Mouse (Mus musculus): ENCODE results near the gene Emb. TPM values are rescaled to one million over a fixed set of nuclear protein-coding genes. Genes with fewer than 3 reads are reported as not detected.

The Emb gene
- polyA plus RNA-seq, 1 experiment from 2014 or later, result 2.8 TPM

DNA sequence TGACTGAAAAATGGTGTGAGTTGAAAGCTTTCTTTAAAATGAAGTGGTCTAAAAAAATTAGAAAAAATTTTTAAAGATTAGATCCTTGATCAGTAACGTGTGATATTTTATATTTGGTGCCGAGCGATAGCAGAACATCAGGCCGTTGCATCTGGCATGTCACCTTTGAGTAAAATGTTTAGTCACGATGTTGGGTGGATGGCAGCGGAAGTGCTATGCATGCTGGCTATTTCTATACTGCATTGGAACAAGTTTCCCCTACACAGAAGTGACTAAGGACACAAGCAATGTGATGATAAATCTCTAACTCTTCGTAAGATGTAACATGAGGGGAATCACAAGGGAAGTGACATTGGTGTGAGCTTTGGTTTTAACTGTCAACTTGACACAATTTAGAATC, 3.7 kb upstream of the Emb start:
- Histone ChIP-seq H3K27me3 (replicated peaks; ENCODE audit: control insufficient read depth, insufficient read depth, low read length) (no peaks in the 10 kb centered on the region), H3K4me1 (replicated peaks; ENCODE audit: control insufficient read depth, insufficient read depth, low read length) (no peaks in the 10 kb centered on the region), H3K4me3 (ENCODE audit: low read depth, low read length) (no peak overlapping the region), H3K9me3 (ENCODE audit: control insufficient read depth) (no peaks in the 10 kb centered on the region), H3K4me2 (replicated peaks; ENCODE audit: low read depth) (no peak overlapping the region), H3K36me3 (ENCODE audit: control insufficient read depth, insufficient read depth) (no peaks in the 10 kb centered on the region), H3K9ac (ENCODE audit: low read depth, low read length) (no peak overlapping the region), H3K27ac (ENCODE audit: low read depth, low read length) (no peak overlapping the region)
- WGBS, result 88% methylated on average over 7 of the region's 7 CpGs
- TF ChIP-seq CTCF (IDR thresholded peaks at IDR 0.05; ENCODE audit: low read depth), result no peak
- ATAC-seq, result no peak

DNA sequence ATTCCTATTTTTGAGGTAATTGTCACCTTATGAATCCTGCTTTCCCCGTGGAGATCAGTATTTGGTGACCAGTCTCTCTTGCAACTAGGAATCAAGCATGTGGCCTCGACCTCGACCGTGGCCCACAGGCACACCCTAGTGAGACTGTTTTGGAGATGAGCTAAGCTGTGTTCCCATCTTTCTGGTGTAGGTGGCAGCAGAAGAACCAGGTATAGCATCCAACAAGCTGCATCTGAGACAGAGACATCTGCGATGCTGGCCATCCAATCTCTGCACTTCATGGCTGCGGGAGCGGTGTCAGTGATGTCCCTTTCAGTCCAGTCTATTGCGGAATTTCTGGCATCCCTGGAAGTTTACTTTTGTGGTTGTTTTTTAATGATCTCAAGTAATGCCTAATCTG, 2.3 kb upstream of the Emb start:
- no peak for TF ChIP-seq CTCF (IDR thresholded peaks at IDR 0.05; ENCODE audit: low read depth)
- no peak for ATAC-seq
- H3K4me3 ChIP-seq (ENCODE audit: low read depth, low read length), result no peak overlapping the region
- H3K27me3 ChIP-seq (replicated peaks; ENCODE audit: control insufficient read depth, insufficient read depth, low read length), result no peaks in the 10 kb centered on the region
- H3K4me1 ChIP-seq (replicated peaks; ENCODE audit: control insufficient read depth, insufficient read depth, low read length), result no peaks in the 10 kb centered on the region
- no peak overlapping the region for H3K4me2 ChIP-seq (replicated peaks; ENCODE audit: low read depth)
- no peak overlapping the region for H3K27ac ChIP-seq (ENCODE audit: low read depth, low read length)
- H3K36me3 ChIP-seq (ENCODE audit: control insufficient read depth, insufficient read depth), result no peaks in the 10 kb centered on the region
- no peak overlapping the region for H3K9ac ChIP-seq (ENCODE audit: low read depth, low read length)
- WGBS, result 86% methylated on average over 8 of the region's 8 CpGs
- H3K9me3 ChIP-seq (ENCODE audit: control insufficient read depth), result no peaks in the 10 kb centered on the region

DNA sequence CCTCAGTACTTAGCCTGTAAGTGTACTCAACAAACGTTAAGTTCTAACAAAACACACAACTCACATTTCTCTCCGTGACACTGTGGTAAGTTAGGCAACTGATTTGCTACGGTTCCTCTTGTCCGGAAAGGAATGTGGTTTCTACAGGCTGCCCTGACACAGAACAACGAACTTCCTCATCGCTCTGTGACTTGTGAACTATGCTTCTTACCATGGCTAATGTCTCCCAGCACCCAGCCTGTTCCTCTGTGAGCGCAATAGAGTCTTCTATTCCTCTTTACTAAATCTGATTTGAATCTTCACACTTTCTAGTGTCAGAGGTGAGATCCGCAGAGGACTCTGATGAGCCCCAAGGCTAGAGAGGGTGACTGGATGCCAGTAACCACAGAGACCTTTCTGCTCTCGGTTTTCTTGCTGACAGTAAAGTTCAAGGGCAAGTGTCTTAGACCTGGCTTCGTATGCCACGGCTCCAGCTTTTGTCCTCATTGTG, 3.1 kb downstream of the Emb start:
- WGBS, result 47% methylated on average over 11 of the region's 11 CpGs
- H3K27me3 ChIP-seq (replicated peaks; ENCODE audit: control insufficient read depth, insufficient read depth, low read length), result no peaks in the 10 kb centered on the region
- H3K9ac ChIP-seq (ENCODE audit: low read depth, low read length), result no peak overlapping the region
- no peaks in the 10 kb centered on the region for H3K9me3 ChIP-seq (ENCODE audit: control insufficient read depth)
- no peak overlapping the region for H3K27ac ChIP-seq (ENCODE audit: low read depth, low read length)
- H3K36me3 ChIP-seq (ENCODE audit: control insufficient read depth, insufficient read depth), result no peaks in the 10 kb centered on the region
- H3K4me1 ChIP-seq (replicated peaks; ENCODE audit: control insufficient read depth, insufficient read depth, low read length), result no peaks in the 10 kb centered on the region
- no peak overlapping the region for H3K4me2 ChIP-seq (replicated peaks; ENCODE audit: low read depth)
- ATAC-seq, result no peak
- H3K4me3 ChIP-seq (ENCODE audit: low read depth, low read length), result no peak overlapping the region
- no peak for TF ChIP-seq CTCF (IDR thresholded peaks at IDR 0.05; ENCODE audit: low read depth)

DNA sequence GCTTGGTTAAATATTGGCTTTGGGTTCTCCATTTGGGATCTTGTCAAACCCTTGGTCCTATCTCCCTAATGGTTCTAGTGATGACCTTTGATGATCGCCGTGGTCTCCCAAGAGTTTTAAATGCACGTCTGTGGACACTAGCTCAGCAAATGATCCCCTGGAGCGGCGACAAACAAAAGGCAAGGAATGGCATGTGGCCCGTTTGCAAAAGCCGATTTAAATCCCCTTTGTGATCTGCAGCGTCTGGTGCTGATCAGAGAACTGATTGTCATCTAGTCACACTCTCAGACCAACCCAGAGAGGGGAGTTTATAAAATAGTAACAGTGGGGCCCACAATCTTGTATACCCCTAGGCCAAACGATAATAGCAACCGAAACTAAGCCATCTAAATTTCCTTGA, 7.1 kb downstream of the Emb start:
- Histone ChIP-seq H3K4me1 (replicated peaks; ENCODE audit: control insufficient read depth, insufficient read depth, low read length) (no peaks in the 10 kb centered on the region), H3K9me3 (ENCODE audit: control insufficient read depth) (no peaks in the 10 kb centered on the region), H3K27me3 (replicated peaks; ENCODE audit: control insufficient read depth, insufficient read depth, low read length) (peaks cover 12% of the 10 kb centered on the region), H3K36me3 (ENCODE audit: control insufficient read depth, insufficient read depth) (no peaks in the 10 kb centered on the region), H3K9ac (ENCODE audit: low read depth, low read length) (no peak overlapping the region), H3K27ac (ENCODE audit: low read depth, low read length) (no peak overlapping the region), H3K4me3 (ENCODE audit: low read depth, low read length) (no peak overlapping the region), H3K4me2 (replicated peaks; ENCODE audit: low read depth) (no peak overlapping the region)
- ATAC-seq, result no peak
- 24% methylated on average over 10 of the region's 10 CpGs for WGBS
- TF ChIP-seq CTCF (IDR thresholded peaks at IDR 0.05; ENCODE audit: low read depth), result no peak

DNA sequence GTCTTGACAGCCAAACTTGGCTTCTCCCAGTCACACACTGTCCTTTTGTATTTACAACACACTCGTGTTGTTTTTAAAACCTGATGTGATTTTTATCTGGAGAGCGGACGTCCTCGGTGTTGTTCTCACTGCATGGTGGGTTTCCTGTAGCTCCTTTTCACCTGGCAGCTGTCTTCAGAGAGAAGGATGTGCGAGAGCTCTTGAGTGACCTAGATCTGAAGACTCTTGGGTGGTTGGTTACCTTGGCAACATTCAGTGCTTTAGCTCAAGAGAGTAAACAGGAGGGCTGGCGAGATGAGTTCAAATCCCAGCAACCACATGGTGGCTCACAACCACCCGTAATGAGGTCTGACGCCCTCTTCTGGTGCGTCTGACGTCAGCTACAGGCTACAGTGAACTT, 7.8 kb downstream of the Emb start:
- no peak overlapping the region for H3K27ac ChIP-seq (ENCODE audit: low read depth, low read length)
- no peak overlapping the region for H3K9ac ChIP-seq (ENCODE audit: low read depth, low read length)
- no peak for TF ChIP-seq CTCF (IDR thresholded peaks at IDR 0.05; ENCODE audit: low read depth)
- no peaks in the 10 kb centered on the region; the same call in 1 of the 2 replicates for H3K4me1 ChIP-seq (replicated peaks; ENCODE audit: control insufficient read depth, insufficient read depth, low read length)
- 34% methylated on average over 10 of the region's 10 CpGs for WGBS
- no peaks in the 10 kb centered on the region for H3K36me3 ChIP-seq (ENCODE audit: control insufficient read depth, insufficient read depth)
- no peak overlapping the region for H3K4me3 ChIP-seq (ENCODE audit: low read depth, low read length)
- H3K27me3 ChIP-seq (replicated peaks; ENCODE audit: control insufficient read depth, insufficient read depth, low read length), result peaks cover 18% of the 10 kb centered on the region
- H3K9me3 ChIP-seq (ENCODE audit: control insufficient read depth), result no peaks in the 10 kb centered on the region
- no peak for ATAC-seq
- H3K4me2 ChIP-seq (replicated peaks; ENCODE audit: low read depth), result no peak overlapping the region

DNA sequence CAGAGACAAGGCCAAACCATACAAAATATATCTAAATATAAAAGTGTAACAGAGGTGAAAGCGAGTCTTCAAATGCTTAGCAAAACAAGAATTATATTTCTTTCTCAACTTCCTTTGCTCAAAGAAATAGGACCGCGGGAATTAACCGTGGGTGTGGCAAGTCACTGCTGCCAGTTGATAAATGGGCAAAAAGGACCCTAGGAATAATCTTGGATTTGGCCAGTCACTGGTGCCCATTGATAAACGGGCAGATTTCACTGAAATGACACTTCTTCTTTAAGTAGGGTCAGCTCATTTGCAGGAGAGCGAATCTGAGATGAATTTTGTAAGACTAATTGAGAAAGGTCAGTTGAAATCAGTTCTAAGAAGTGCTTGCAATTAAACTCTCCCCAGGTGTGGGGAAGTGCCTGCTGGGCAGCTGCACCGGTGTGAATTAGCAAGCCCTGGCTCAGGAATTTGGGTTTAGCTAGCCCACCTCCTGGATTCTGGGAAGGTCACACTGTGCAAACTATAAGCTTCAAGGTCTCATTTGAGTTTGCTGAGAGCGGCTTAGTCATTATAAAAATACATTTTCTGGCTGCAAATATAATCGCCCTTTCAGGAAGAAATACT, 8.5 kb downstream of the Emb start:
- WGBS, result 34% methylated on average over 9 of the region's 9 CpGs
- no peaks in the 10 kb centered on the region for H3K36me3 ChIP-seq (ENCODE audit: control insufficient read depth, insufficient read depth)
- no peaks in the 10 kb centered on the region for H3K9me3 ChIP-seq (ENCODE audit: control insufficient read depth)
- no peak for ATAC-seq
- no peak overlapping the region for H3K27ac ChIP-seq (ENCODE audit: low read depth, low read length)
- TF ChIP-seq CTCF (IDR thresholded peaks at IDR 0.05; ENCODE audit: low read depth), result no peak
- no peak overlapping the region for H3K9ac ChIP-seq (ENCODE audit: low read depth, low read length)
- H3K4me3 ChIP-seq (ENCODE audit: low read depth, low read length), result no peak overlapping the region
- no peaks in the 10 kb centered on the region; the same call in 1 of the 2 replicates for H3K4me1 ChIP-seq (replicated peaks; ENCODE audit: control insufficient read depth, insufficient read depth, low read length)
- H3K4me2 ChIP-seq (replicated peaks; ENCODE audit: low read depth), result no peak overlapping the region
- H3K27me3 ChIP-seq (replicated peaks; ENCODE audit: control insufficient read depth, insufficient read depth, low read length), result peaks cover 25% of the 10 kb centered on the region
